Mouse (Mus musculus) spleen, adult 2 months (tissue): ENCODE data around the gene Notch1. TPM values are rescaled to one million over a fixed set of nuclear protein-coding genes. Genes with fewer than 3 reads are reported as not detected.

Source experiments
- DNase-seq, 2 experiments: peaks; one replicate each; pipeline versions ENCODE4 v3.0.0 to v3.0.0-alpha.2; 2012 to 2021; ENCODE audit warnings: low spot score in 2 of 2, low read depth in 1 of 2
- H3K27ac ChIP-seq: fragments of 200-500 bp; 2 replicates; pipeline ENCODE4 v1.5.1; 2012; ENCODE audit warnings: low read length, inconsistent platforms; ENCODE audit not compliant: insufficient read depth
- H3K27me3 ChIP-seq: fragments of 200-500 bp; 2 replicates; pipeline ENCODE4 v1.6.1; 2012; ENCODE audit warnings: mild to moderate bottlenecking, moderate library complexity, low read length, inconsistent platforms; ENCODE audit not compliant: control insufficient read depth, insufficient read depth
- H3K36me3 ChIP-seq: fragments of 200-500 bp; 2 replicates; pipeline ENCODE4 v1.6.1; 2012; ENCODE audit warnings: mild to moderate bottlenecking, low read length, inconsistent platforms; ENCODE audit not compliant: control insufficient read depth, insufficient read depth
- H3K4me1 ChIP-seq: fragments of 200-500 bp; 2 replicates; pipeline ENCODE4 v1.6.1; 2011; ENCODE audit warnings: inconsistent platforms; ENCODE audit not compliant: control insufficient read depth, insufficient read depth, insufficient read length
- H3K4me3 ChIP-seq: fragments of 200-500 bp; 2 replicates; pipeline ENCODE4 v1.5.1; 2011; ENCODE audit warnings: mild to moderate bottlenecking, inconsistent platforms; ENCODE audit not compliant: insufficient read depth, insufficient read length; ENCODE audit errors: extremely low read depth
- CTCF ChIP-seq: fragments of 200-500 bp; IDR thresholded peaks from 2 replicates; pipeline ENCODE4 v1.5.1; 2011; ENCODE audit warnings: mild to moderate bottlenecking, inconsistent platforms; ENCODE audit not compliant: insufficient read depth, insufficient read length, insufficient replicate concordance; ENCODE audit errors: extremely low read depth
- POLR2A ChIP-seq: fragments of 200-500 bp; IDR thresholded peaks from 2 replicates; pipeline ENCODE4 v1.6.1; 2011; ENCODE audit warnings: low read depth, low read length, inconsistent platforms
- WGBS: fragments of 180-500 bp; shearing (Covaris S2); methylation state at CpG from one replicate; pipeline ENCODE4 v1.1.7; 2018; 5-methylcytosine and 5-hydroxymethylcytosine counted together
- polyA plus RNA-seq: library from polyadenylated mRNA; depleted of rRNA; stranded (reverse); fragments of >200 nt; gene quantifications from 2 replicates; pipeline ENCODE4 v1.2.3, GENCODE M21; 2012

Gene Notch1
- polyA plus RNA-seq, 1 experiment = 34.6 TPM

DNA sequence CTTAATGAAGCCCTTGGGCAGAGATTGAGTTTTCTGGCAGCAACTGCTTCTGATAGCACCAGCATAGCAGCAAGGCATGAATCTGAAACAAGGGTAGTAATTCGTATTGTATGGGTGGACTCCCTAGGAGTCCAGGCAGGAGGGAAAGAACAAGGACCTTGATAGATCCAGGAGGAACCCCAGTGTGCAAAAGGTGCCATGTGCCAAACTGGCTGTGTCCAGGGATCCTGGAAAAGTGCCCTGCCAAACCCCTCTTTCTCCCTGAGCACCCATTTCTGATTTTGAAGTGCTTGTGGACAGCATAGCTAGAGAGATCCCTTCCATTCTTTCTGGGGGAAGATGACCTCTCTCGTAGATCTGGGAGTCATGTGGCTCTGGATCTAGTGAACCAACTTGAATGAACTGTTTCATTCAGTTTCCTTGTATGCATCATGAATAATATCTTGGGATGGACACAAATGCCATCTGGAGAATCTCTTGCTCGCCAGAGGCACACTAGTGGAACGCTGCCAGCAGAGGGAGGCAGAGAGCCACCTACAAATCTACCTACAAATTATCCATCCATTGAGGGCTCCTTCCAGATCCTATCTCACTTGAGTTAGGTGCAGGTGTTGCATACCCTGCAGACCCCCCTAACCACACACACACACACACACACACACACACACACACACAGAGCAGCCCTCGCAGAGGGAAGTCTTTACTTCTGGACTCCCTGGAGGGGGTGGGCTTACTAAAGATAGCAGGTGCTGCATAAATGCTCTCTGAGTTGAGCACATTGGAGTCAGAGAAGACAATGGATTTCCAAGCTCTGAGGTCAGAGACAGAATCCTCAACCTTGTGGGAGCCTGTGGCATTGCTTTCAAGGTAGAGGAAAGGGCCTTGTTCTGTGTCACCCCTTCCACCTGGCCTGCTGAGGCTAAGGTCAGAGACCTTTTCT, 67.1 kb downstream of the Notch1 start:
- Histone ChIP-seq H3K36me3 (no peaks in the 10 kb centered on the region), H3K4me3 (no peak overlapping the region), H3K4me1 (no peaks in the 10 kb centered on the region), H3K27ac (no peak overlapping the region), H3K27me3 (no peaks in the 10 kb centered on the region)
- peak; percentile 79; the same call in 1 of the 2 replicates for TF ChIP-seq CTCF
- TF ChIP-seq POLR2A = no peak
- WGBS = 27% methylated on average over 5 of the region's 5 CpGs
- peak; percentile 31 to 63 for DNase-seq

DNA sequence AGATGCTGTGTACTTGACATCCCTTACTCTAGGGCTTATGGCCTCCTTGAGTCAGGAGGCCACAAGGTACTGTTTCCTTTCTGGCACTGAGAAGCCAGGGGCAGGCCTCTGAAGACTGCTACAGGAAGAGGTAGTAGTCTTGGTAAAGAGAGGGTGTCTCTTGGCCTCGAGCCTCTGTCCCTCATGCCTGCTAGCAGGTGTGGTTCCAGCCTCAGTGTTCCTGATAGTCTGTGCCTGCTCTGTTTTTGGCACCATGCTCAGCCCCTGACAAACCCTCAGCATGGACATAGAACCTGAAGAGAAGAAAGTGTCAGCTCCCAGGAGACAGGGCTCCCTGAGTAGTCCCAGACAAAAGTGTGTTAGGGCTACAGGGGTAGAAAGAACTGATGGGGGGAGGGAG, 69.0 kb downstream of the Notch1 start:
- H3K27ac ChIP-seq = no peak overlapping the region
- no peak for TF ChIP-seq CTCF
- TF ChIP-seq POLR2A = no peak
- H3K4me3 ChIP-seq = no peak overlapping the region
- peaks cover 4% of the 10 kb centered on the region; the same call in 1 of the 2 replicates for H3K4me1 ChIP-seq
- H3K36me3 ChIP-seq = no peaks in the 10 kb centered on the region
- no peak for DNase-seq
- no peaks in the 10 kb centered on the region for H3K27me3 ChIP-seq
- 20% methylated on average over 1 of the region's 1 CpGs for WGBS

DNA sequence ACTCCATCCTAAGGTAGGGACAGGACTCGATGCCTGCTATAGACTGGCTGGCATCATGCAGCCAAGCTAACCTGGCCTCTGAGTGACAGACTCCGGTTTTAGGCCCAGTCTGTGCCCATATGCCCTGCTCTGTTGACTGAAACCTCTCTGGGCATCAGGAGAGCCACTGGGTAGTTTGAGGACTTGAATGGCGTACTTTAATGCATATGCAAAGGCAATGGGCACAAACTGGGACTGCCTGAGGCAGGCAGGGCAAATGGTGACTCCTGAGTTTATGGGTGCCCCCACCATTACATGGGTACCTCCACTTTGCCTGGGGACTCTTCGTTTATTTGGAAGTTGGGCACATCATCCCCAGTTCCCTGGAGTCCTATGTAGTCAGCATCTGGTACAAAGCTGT, 69.8 kb downstream of the Notch1 start:
- DNase-seq = no peak
- H3K27ac ChIP-seq = no peak overlapping the region
- no peak overlapping the region for H3K4me3 ChIP-seq
- no peak for TF ChIP-seq CTCF
- TF ChIP-seq POLR2A = no peak
- H3K36me3 ChIP-seq = 0 out of 2 replicates have a peak, but pooled peaks cover 1% of the 10 kb centered on the region
- 70% methylated on average over 4 of the region's 4 CpGs for WGBS
- H3K4me1 ChIP-seq = peaks cover 4% of the 10 kb centered on the region; the same call in 1 of the 2 replicates
- H3K27me3 ChIP-seq = no peaks in the 10 kb centered on the region

DNA sequence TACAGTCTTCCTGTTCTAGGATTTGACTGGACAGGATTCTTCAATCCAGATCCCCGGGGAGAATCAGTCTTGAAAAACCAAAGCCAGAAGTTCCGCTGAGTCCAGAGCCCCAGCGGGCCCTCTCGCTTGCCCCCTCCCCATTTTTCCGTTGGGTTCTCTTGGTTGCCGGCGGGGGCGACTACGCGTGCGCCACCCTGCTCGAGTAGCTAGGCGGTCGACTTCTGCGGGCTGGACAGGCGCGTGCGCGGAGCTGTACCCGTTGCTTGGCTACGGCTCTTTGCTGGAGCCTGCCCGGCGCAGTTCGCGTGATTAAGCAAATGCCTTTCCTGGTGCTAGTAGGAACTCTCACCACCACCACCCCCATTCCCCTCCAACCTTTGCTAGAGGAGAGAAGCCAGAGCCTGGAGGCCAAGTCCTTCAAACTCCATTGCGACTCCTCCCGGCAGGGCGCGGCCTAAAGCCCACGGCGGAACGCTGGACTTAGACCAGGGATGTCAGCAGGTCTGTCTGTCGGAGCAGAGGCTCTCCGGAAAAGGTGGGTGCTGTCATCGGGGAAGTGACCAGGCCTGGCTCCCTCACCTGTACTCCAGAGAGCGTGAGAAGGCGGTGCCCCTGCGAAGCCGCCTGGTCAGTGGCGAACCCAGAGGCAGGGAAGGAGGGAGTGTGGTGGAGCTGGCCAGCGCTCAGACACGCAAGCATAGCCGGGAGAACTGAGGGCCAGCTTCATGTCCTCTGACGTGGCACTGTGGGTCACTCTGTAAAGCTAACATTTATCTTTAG, 70.6 kb downstream of the Notch1 start:
- WGBS = 1% methylated on average over 44 of the region's 44 CpGs
- H3K27ac ChIP-seq = peak overlapping the region; percentile 86
- TF ChIP-seq POLR2A (no peak), CTCF (no peak)
- peak overlapping the region; percentile 73 for H3K4me3 ChIP-seq
- H3K27me3 ChIP-seq = no peaks in the 10 kb centered on the region
- H3K36me3 ChIP-seq = peaks cover 9% of the 10 kb centered on the region
- peak in 1 of 2 experiments; percentile 88 for DNase-seq
- H3K4me1 ChIP-seq = peaks cover 4% of the 10 kb centered on the region; the same call in 1 of the 2 replicates

DNA sequence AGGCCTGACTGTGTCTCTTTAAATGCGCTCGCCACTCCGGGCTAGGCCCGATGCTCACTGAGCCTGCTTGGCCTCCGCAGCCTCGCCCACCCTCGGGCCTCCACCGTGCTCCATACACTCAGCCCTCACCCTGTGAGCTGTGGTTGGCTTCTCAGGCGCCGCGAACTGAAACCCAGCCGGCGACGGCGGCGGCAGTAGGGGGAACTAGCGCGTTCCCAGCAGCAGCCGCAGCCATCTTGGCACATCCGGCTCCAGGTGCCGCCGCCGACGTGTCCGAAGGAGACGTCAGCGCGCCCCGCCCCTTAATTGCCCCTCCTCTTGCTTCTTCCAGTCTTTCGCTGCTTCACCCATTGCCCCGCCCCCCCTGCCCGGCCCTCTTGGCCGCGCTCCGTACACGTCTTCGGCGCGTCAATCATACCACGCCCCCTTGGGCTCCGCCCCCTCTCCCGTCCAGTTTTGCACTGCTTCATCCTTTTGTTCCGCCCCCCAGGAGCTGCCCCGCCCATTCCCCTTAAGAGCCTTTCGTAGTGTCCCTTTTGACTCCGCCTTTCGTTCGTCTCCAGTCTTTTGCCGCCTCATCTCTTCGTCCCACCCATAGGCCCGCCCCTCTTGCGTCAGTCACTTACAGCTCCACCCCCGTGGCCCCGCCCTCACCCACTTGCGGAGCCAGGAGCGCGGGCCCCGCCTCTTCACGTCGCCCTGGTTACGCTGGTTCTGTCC, 71.4 kb downstream of the Notch1 start, which contains the start of gene Sec16a:
Gene Sec16a, minus strand, starts transcription at position 271 of the 720 bp plus-strand sequence.
- WGBS = under 1% methylated on average over 58 of the region's 61 CpGs
- Histone ChIP-seq H3K27me3 (no peaks in the 10 kb centered on the region), H3K27ac (peak within 1 kb of the TSS; percentile 95), H3K36me3 (peaks cover 12% of the 10 kb centered on the region), H3K4me1 (peaks cover 4% of the 10 kb centered on the region; the same call in 1 of the 2 replicates), H3K4me3 (peak within 1 kb of the TSS; percentile 95)
- DNase-seq = peak; percentile 100
- peak; percentile 6; the same call in 1 of the 2 replicates for TF ChIP-seq CTCF
- TF ChIP-seq POLR2A = peak; percentile 89

DNA sequence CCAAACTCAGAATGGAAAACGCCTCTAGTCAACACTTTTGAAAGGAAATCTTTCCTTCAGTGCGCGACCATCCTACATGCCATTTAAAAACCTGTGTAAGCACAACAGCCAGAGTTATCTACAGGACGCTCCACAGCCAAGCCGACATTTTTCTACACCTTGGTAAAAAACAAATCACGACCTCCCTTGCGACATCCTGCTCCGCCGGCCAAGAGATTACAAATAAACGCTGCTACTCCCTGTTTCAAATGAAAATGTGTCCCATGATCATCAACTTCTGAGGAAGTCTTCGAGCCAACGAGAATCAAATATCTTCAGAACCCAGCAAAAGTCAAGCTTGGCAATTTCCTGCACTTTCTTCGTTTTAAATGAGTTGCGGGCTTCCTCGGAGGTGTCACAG, 72.1 kb downstream of the Notch1 start:
- Histone ChIP-seq H3K36me3 (peaks cover 18% of the 10 kb centered on the region), H3K4me3 (peak overlapping the region; percentile 95), H3K27ac (peak overlapping the region; percentile 95), H3K4me1 (peaks cover 4% of the 10 kb centered on the region; the same call in 1 of the 2 replicates), H3K27me3 (no peaks in the 10 kb centered on the region)
- peak in 1 of 2 experiments; percentile 9 for DNase-seq
- TF ChIP-seq CTCF = no peak
- no peak for TF ChIP-seq POLR2A
- WGBS = 4% methylated on average over 15 of the region's 15 CpGs
